Mouse (Mus musculus) limb, embryonic 12.5 days (tissue): Measurements from ENCODE around the gene Tent4a. TPM values are rescaled to one million over a fixed set of nuclear protein-coding genes. Genes with fewer than 3 reads are reported as not detected.

ENCODE experiments used
- ATAC-seq: fragments of 200-750 bp; cut with Nextera tagmentation; 2 replicates; pipeline ENCODE4 v1.8.0; 2017; ENCODE audit warnings: low read depth, moderate TSS enrichment; ENCODE audit not compliant: insufficient number of reproducible peaks, insufficient read depth, low FRiP score, low TSS enrichment
- H3K27ac ChIP-seq: fragments of 300-500 bp; sonication (generic); 2 replicates; pipeline ENCODE4 v1.5.1; 2016; ENCODE audit warnings: mild to moderate bottlenecking, moderate library complexity
- H3K27me3 ChIP-seq: fragments of 300-500 bp; sonication (generic); 2 replicates; pipeline ENCODE4 v1.6.1; 2016; ENCODE audit warnings: mild to moderate bottlenecking, moderate library complexity
- H3K36me3 ChIP-seq: fragments of 300-500 bp; sonication (generic); 2 replicates; pipeline ENCODE4 v1.6.1; 2016; ENCODE audit warnings: mild to moderate bottlenecking, moderate library complexity
- H3K4me1 ChIP-seq: fragments of 300-500 bp; sonication (generic); replicated peaks from 2 replicates; pipeline ENCODE4 v1.6.1; 2016
- H3K4me2 ChIP-seq: fragments of 300-500 bp; sonication (generic); 2 replicates; pipeline ENCODE4 v1.6.1; 2016; ENCODE audit warnings: mild to moderate bottlenecking, moderate library complexity
- H3K4me3 ChIP-seq: fragments of 300-500 bp; sonication (generic); replicated peaks from 2 replicates; pipeline ENCODE4 v1.5.1; 2016; ENCODE audit warnings: mild to moderate bottlenecking
- H3K9ac ChIP-seq: fragments of 300-500 bp; sonication (generic); replicated peaks from 2 replicates; pipeline ENCODE4 v1.6.1; 2016; ENCODE audit warnings: mild to moderate bottlenecking, moderate library complexity
- H3K9me3 ChIP-seq: fragments of 300-500 bp; sonication (generic); 2 replicates; pipeline ENCODE4 v1.6.1; 2016; ENCODE audit warnings: mild to moderate bottlenecking, moderate library complexity
- WGBS: fragments of 180-500 bp; shearing (Covaris S2); methylation state at CpG from one replicate; pipeline ENCODE4 v1.1.7; 2016; 5-methylcytosine and 5-hydroxymethylcytosine counted together
- polyA plus RNA-seq: library from polyadenylated mRNA; unstranded; fragments of >200 nt; fragmentation: Nextera tagmentation; extraction: Ambion mirVana; gene quantifications from 2 replicates; pipeline ENCODE4 v1.2.1, GENCODE M21; 2016

The Tent4a gene
- polyA plus RNA-seq, 1 experiment from 2014 or later, result 7.3 TPM

DNA sequence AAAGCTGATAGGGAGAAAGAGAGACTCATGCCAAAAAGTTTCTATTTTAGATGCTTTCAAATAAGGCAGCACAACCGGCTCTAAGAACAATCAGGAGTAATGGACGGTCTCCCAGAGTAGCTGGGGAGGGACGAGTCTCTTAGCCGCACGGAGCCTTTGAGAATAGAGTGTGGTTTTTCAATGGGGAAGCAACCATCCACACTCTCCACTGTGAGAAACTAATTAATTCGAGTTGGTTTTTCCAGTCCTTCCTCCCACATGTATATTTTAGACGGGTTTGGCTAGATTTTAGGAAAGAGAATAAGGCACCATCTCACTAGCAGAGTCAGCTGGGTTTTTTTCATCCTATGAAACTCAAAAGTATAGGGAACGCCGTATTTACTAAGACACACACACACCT, 27.6 kb upstream of the Tent4a start:
- Histone ChIP-seq H3K27me3 (no peaks in the 10 kb centered on the region), H3K36me3 (no peaks in the 10 kb centered on the region), H3K4me1 (no peaks in the 10 kb centered on the region), H3K9me3 (no peaks in the 10 kb centered on the region), H3K9ac (no peak overlapping the region), H3K4me2 (no peak overlapping the region), H3K27ac (no peak overlapping the region), H3K4me3 (no peak overlapping the region)
- WGBS, result 86% methylated on average over 9 of the region's 9 CpGs
- ATAC-seq, result no peak

DNA sequence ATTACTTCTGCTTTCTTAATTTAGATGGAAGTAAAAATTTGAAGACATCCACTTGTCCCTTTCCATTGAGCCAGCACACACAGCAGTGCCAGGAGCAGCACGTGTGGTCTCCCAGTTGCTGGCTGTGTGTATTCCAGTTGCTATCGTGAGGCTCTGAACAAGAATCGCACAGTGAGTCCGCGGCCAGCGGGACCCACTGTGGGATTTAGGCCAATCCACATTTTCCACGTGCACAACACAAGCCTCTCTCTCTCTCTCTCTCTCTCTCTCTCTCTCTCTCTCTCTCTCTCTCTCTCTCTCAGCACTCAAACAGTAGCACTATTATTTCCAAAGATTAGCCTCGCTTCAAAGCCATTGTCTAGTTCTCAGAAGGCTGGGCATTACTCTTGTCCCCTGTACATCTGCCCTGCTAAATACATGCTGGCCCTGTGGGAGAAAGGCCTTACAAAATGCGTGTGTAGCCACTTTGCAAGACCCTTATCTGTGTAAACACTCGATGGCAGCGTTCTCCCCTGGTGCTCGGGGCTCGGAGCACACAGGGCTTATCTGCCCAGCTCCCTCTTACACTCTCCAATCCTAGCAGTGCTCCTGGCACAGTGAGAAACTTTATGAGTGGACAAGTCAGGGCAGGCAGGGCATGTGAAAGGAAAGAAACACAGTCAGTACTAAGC, 25.0 kb upstream of the Tent4a start:
- H3K4me2 ChIP-seq, result no peak overlapping the region
- no peaks in the 10 kb centered on the region for H3K36me3 ChIP-seq
- no peak overlapping the region for H3K4me3 ChIP-seq
- H3K4me1 ChIP-seq, result no peaks in the 10 kb centered on the region
- no peak for ATAC-seq
- H3K27ac ChIP-seq, result no peak overlapping the region
- no peaks in the 10 kb centered on the region for H3K27me3 ChIP-seq
- H3K9me3 ChIP-seq, result no peaks in the 10 kb centered on the region
- no peak overlapping the region for H3K9ac ChIP-seq
- 76% methylated on average over 13 of the region's 13 CpGs for WGBS

DNA sequence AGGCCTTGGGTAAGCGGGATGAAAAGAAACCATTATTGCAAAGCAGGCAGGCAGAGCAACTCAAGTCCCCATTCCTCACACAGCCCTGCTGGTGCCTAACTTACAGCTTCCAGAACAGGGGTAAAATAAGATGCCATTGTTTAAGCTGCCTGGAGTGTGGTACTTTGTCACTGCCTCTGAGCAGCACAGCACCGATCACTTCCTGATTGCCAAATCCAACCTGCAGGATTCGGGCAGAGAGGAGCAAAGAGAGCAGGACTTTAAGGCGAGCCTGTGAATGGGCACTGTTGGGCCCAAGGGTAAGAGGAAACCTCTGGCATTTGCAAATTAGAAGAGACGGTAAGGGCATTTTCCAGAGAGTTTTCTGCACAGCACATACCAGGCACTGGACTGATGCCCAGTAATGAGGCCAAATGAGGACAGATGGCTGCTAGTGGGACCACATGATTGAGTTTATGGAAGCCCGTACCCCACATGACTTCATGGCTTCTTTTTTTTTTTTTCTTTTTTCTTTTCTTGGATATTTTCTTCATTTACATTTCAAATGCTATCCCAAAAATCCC, 23.8 kb upstream of the Tent4a start:
- no peak for ATAC-seq
- WGBS, result 80% methylated on average over 6 of the region's 6 CpGs
- Histone ChIP-seq H3K27me3 (no peaks in the 10 kb centered on the region), H3K9ac (no peak overlapping the region), H3K4me2 (no peak overlapping the region), H3K9me3 (no peaks in the 10 kb centered on the region), H3K4me3 (no peak overlapping the region), H3K36me3 (no peaks in the 10 kb centered on the region), H3K27ac (no peak overlapping the region), H3K4me1 (no peaks in the 10 kb centered on the region)

DNA sequence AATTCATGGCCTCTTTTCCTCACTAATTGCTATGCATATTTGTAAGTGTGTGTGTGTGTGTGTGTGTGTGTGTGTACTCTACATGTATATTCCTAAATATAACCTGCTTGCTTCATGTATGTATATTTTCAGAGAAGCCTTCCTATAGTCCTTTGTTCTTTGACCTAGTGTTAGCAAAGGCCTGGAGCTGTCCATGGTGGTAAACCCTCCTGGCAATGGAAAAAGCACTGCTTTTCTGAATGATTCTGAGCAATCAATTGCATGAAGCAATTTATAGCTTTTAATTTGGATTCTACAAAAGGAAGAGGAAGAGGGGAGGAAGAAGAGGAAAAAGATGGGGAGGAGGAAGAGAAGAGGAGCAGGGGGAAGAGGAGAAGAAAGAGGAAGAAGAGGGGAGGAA, 22.3 kb upstream of the Tent4a start:
- no peak overlapping the region for H3K9ac ChIP-seq
- H3K4me1 ChIP-seq, result no peaks in the 10 kb centered on the region
- no peak overlapping the region for H3K27ac ChIP-seq
- H3K4me2 ChIP-seq, result no peak overlapping the region
- no peaks in the 10 kb centered on the region for H3K36me3 ChIP-seq
- no peak overlapping the region for H3K4me3 ChIP-seq
- no peaks in the 10 kb centered on the region for H3K9me3 ChIP-seq
- no peaks in the 10 kb centered on the region for H3K27me3 ChIP-seq
- ATAC-seq, result no peak

DNA sequence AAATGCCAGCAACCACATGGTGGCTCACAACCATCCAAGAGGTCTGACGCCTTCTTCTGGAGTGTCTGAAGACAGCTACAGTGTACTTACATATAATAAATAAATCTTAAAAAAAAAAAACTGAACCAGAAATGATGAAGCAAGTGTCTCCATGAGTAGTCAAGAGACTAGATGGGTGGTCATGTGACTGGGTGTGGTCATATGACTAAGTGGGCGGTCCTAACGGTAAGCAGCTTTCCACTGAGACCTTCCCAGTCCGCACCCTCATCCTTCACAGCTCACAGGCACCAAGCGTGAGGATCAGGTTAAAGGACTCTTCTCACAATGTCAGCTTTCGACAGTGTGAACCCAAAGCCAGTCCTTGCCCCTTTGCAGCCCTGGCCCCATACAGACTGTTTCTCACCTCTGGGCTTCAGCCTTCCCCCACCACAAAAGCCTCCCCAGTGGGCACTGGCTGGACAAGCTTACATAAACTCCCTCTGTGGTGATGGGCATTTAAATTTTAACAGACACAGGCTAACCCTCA, 21.6 kb upstream of the Tent4a start:
- Histone ChIP-seq H3K27me3 (no peaks in the 10 kb centered on the region), H3K9ac (no peak overlapping the region), H3K27ac (no peak overlapping the region), H3K36me3 (no peaks in the 10 kb centered on the region), H3K9me3 (no peaks in the 10 kb centered on the region), H3K4me1 (no peaks in the 10 kb centered on the region), H3K4me2 (no peak overlapping the region), H3K4me3 (no peak overlapping the region)
- 84% methylated on average over 6 of the region's 6 CpGs for WGBS
- ATAC-seq, result no peak

DNA sequence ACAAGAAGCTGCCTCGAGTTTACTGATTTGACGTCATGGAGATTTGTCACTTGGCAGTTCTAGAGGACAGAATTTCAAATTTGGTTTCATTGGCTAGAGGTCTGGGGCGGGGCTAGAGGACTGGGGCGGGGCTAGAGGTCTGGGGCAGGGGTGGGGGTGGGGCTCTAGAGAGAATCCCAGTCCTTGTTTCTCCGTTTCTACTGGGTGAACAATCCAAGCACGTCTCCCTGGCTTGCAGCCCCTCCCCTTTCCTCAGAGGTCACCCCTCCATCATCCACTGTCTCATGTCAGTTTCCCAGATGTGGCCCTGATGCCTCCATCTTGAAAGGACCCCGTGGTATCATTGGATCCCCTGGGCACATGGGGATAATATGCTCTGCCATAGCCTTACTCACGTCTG, 20.6 kb upstream of the Tent4a start:
- Histone ChIP-seq H3K4me1 (no peaks in the 10 kb centered on the region), H3K4me2 (no peak overlapping the region), H3K27me3 (no peaks in the 10 kb centered on the region), H3K9me3 (no peaks in the 10 kb centered on the region), H3K27ac (no peak overlapping the region), H3K36me3 (no peaks in the 10 kb centered on the region), H3K9ac (no peak overlapping the region), H3K4me3 (no peak overlapping the region)
- ATAC-seq, result no peak
- WGBS, result 25% methylated on average over 8 of the region's 8 CpGs

DNA sequence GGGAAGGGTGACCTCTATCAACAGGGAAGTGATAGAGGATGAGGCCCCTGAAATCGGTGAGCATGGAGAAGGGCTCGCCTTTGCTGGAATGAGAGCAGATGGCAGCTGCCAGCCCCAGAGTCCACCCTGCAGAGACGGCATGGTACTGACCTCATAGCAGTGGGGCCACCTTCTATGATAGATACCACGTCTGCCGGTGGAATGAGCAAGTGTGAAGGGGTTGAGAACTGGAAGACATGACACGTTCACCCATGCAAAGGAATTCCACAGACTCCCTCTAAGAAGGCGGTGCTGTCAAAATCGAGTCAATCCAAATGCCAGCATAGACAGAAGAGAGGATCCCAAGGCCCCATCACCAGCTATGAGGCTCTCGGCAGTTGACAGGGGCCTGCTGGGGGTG, 19.8 kb upstream of the Tent4a start:
- Histone ChIP-seq H3K9ac (no peak overlapping the region), H3K9me3 (no peaks in the 10 kb centered on the region), H3K4me1 (no peaks in the 10 kb centered on the region), H3K27me3 (no peaks in the 10 kb centered on the region), H3K36me3 (no peaks in the 10 kb centered on the region), H3K27ac (no peak overlapping the region), H3K4me2 (no peak overlapping the region), H3K4me3 (no peak overlapping the region)
- no peak for ATAC-seq
- WGBS, result 80% methylated on average over 9 of the region's 9 CpGs

DNA sequence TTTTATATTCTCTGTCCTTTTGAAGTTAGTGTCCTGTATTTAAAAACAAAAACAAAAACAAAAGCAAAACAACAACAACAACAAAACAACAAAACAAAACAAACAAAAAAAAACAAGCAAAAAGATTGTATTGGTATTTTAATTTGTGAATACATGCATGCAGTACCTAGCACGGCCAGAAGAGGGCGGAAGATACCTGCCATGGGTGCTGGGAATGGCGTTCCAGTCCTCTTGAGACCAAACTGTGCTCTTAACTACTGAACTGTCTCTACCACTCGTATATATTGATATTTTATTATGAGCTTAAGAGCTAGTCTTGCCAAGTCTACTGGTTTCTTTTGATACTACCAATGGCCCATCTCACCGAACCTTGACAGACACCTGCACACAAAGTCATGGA, 18.6 kb upstream of the Tent4a start:
- 21% methylated on average over 5 of the region's 5 CpGs for WGBS
- Histone ChIP-seq H3K4me1 (no peaks in the 10 kb centered on the region), H3K4me3 (no peak overlapping the region), H3K9ac (no peak overlapping the region), H3K27ac (no peak overlapping the region), H3K9me3 (no peaks in the 10 kb centered on the region), H3K27me3 (no peaks in the 10 kb centered on the region), H3K36me3 (no peaks in the 10 kb centered on the region), H3K4me2 (no peak overlapping the region)
- ATAC-seq, result no peak

DNA sequence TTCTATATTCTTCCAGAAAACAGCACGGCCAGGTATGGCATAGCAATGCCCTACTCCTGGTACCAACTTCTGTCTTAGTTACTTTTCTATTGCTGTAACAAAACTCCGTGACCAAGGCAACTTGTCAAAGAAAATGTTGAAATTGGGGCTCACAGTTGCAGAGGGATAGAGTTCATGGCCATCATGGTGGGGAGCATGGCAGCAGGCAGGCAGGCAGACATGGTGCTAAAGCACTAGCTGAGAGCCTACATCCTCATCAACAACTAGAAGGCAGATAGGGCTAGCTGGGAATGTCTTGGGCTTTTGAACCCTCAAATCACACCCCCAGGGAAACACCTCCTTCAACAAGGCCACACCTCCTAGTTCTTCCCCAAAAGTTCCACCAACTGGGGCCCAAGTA, 16.4 kb upstream of the Tent4a start:
- H3K9me3 ChIP-seq, result no peaks in the 10 kb centered on the region
- no peak overlapping the region for H3K4me3 ChIP-seq
- WGBS, result 86% methylated on average over 2 of the region's 2 CpGs
- no peak overlapping the region for H3K27ac ChIP-seq
- no peak overlapping the region for H3K9ac ChIP-seq
- no peaks in the 10 kb centered on the region for H3K36me3 ChIP-seq
- no peaks in the 10 kb centered on the region for H3K27me3 ChIP-seq
- no peak for ATAC-seq
- H3K4me1 ChIP-seq, result no peaks in the 10 kb centered on the region
- H3K4me2 ChIP-seq, result no peak overlapping the region

DNA sequence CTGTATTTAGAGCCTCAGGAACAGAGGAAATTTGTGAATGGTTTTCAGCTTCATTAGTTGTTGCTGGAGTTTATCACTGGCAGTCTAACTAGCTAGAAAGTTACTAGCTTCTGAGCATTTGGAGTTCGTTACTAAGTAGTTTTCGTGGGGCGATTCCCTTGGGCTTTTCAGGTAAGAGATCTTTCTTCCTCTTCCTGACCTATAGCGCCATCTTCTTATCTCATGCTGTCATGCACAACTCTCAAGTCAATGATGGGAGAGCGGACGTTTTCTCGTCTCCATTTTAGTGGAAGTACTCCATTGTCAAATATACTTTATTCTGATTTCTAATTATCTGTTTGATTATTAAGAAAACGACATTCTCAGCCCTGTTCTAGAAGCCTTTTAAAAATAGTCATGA, 15.6 kb upstream of the Tent4a start:
- WGBS, result 42% methylated on average over 8 of the region's 8 CpGs
- Histone ChIP-seq H3K4me3 (no peak overlapping the region), H3K27me3 (peaks cover under 1% of the 10 kb centered on the region; the same call in 1 of the 2 replicates), H3K4me2 (no peak overlapping the region), H3K4me1 (no peaks in the 10 kb centered on the region), H3K9ac (no peak overlapping the region), H3K9me3 (no peaks in the 10 kb centered on the region), H3K36me3 (no peaks in the 10 kb centered on the region), H3K27ac (no peak overlapping the region)
- ATAC-seq, result no peak

DNA sequence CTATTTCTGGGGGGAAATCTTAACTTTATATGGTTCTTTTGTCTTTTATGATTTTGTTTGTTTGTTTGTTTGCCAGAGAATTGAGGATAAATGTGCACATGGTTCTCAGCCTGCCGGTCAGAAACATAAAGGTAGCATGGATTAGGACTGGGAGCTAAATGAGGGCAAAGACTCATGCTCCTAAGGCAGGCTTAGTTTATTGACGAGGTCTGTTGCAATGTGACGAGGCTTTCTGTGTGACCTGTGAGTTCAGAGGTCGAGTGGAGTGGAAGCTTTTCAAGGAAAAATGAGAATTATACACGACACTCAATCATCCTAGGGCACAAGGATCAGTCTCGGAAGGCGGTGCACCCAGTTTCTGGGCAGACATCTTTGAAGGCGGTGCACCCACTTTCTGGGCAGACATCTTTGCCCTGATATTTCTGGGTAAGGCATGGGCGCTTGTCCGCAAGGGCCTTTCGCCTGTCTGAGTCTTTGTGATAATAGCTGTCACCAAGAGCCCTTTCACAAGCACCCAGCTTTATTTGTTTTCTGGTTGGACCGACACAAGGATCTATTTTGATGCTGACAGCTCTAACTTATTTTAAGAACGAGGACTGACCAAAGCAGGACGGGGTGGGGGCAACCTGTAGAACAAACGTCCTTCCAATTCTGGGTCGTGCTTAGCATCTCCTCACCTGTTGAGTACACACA, 13.2 kb upstream of the Tent4a start:
- Histone ChIP-seq H3K4me2 (no peak overlapping the region), H3K9ac (no peak overlapping the region), H3K4me3 (no peak overlapping the region), H3K36me3 (no peaks in the 10 kb centered on the region), H3K27me3 (peaks cover 9% of the 10 kb centered on the region), H3K4me1 (peaks cover 11% of the 10 kb centered on the region), H3K9me3 (no peaks in the 10 kb centered on the region), H3K27ac (no peak overlapping the region)
- WGBS, result 70% methylated on average over 16 of the region's 16 CpGs
- no peak for ATAC-seq
